Mouse (Mus musculus) E14TG2a.4 (cell line): ENCODE measurements around the gene Cenpa.

Experiments
- CTCF ChIP-seq: conservative IDR thresholded peaks from 2 replicates; pipeline ENCODE4 v1.5.1; 2014; ENCODE audit warnings: low read length
- POU5F1 ChIP-seq: IDR thresholded peaks from 2 replicates; pipeline ENCODE4 v1.6.1; 2014; ENCODE audit warnings: low read length, borderline replicate concordance

- no peak for TF ChIP-seq CTCF
- TF ChIP-seq POU5F1, result no peak
Measured at GRCm38 (mm10) chr5:30716311-30716710, 49.7 kb downstream of the Cenpa start.
